Mouse (Mus musculus): ENCODE results near the gene Rcan1.

Rcan1 gene

GRCm38 (mm10) chr16:92346297-92346916 is 124.3 kb downstream of the Rcan1 start:
- no peak for DNase-seq

- no peak for DNase-seq
Measured at GRCm38 (mm10) chr16:92345177-92345576, 125.5 kb downstream of the Rcan1 start.
